Mouse (Mus musculus) small intestine, adult 2 months (tissue): ENCODE results near the gene Arl15.
"Not testable (repeated sequence)": the region's sequence is repeated elsewhere in the genome, so short reads cannot be mapped to it uniquely, and the experiment has no call there.

ENCODE experiments used
- CTCF ChIP-seq: fragments of 200-500 bp; IDR thresholded peaks from 2 replicates; pipeline ENCODE4 v1.5.1; 2012; ENCODE audit warnings: low read depth, mild to moderate bottlenecking, control low read depth, inconsistent platforms, low read length, moderate library complexity, mixed read lengths; ENCODE audit not compliant: insufficient replicate concordance, insufficient read length; ENCODE audit errors: extremely low read depth
- POLR2A ChIP-seq: fragments of 200-500 bp; IDR thresholded peaks from 2 replicates; pipeline ENCODE4 v1.6.1; 2012; ENCODE audit warnings: low read depth, mild to moderate bottlenecking, control low read depth, inconsistent platforms, low read length, moderate library complexity

- TF ChIP-seq CTCF, POLR2A: not testable (repeated sequence)
These were observed 4.3 kb upstream of the Arl15 start for GRCm38 (mm10) chr13:113790016-113790415.
